Mouse (Mus musculus): ENCODE data around the gene Gm7945. TPM values are rescaled to one million over a fixed set of nuclear protein-coding genes. Genes with fewer than 3 reads are reported as not detected.

The Gm7945 gene
- polyA plus RNA-seq (2015; fragmentation: Nextera tagmentation; extraction: Ambion mirVana) = not detected in 2 replicates

GRCm38 (mm10) chr14:41386279-41386678 is at the start of gene Gm7945:
Gene Gm7945 (minus strand): TSS chr14:41386379.

GRCm38 (mm10) chr14:41408181-41408580 is 22.0 kb upstream of the Gm7945 start, which contains the start of gene Gm6482:
Gene Gm6482 (minus strand): TSS chr14:41408281.

GRCm38 (mm10) chr14:41348309-41348708 is 37.9 kb downstream of the Gm7945 start, which contains the start of gene Gm5798:
Gene Gm5798 (plus strand): TSS chr14:41348609.

Other genes starting within 250 kb of the Gm7945 start
- not detected in 2 replicates for gene Mbl1, start 234.9 kb downstream of the Gm7945 start, polyA plus RNA-seq (2015; fragmentation: Nextera tagmentation; extraction: Ambion mirVana)
- gene Sftpd, start 201.2 kb downstream of the Gm7945 start, polyA plus RNA-seq (2015; fragmentation: Nextera tagmentation; extraction: Ambion mirVana) = 0.33 TPM in 1 of 2 replicates, not detected in the other
- gene Gm2832, start 107.6 kb downstream of the Gm7945 start, polyA plus RNA-seq (2015; fragmentation: Nextera tagmentation; extraction: Ambion mirVana) = not detected in 2 replicates
- not detected in 2 replicates for gene Gm5798, start 37.8 kb downstream of the Gm7945 start, polyA plus RNA-seq (2015; fragmentation: Nextera tagmentation; extraction: Ambion mirVana)
- not detected in 2 replicates for gene Gm6482, start 21.9 kb upstream of the Gm7945 start, polyA plus RNA-seq (2015; fragmentation: Nextera tagmentation; extraction: Ambion mirVana)
- not detected in 2 replicates for gene Gm7954, start 67.1 kb upstream of the Gm7945 start, polyA plus RNA-seq (2015; fragmentation: Nextera tagmentation; extraction: Ambion mirVana)
- gene Gm3486, start 103.1 kb upstream of the Gm7945 start, polyA plus RNA-seq (2015; fragmentation: Nextera tagmentation; extraction: Ambion mirVana) = not detected in 2 replicates
- gene Gm7970, start 169.2 kb upstream of the Gm7945 start, polyA plus RNA-seq (2015; fragmentation: Nextera tagmentation; extraction: Ambion mirVana) = not detected in 2 replicates
- not detected in 2 replicates for gene 1700049E17Rik2, start 186.8 kb upstream of the Gm7945 start, polyA plus RNA-seq (2015; fragmentation: Nextera tagmentation; extraction: Ambion mirVana)
- not detected in 2 replicates for gene Gm3072, start 238.2 kb upstream of the Gm7945 start, polyA plus RNA-seq (2015; fragmentation: Nextera tagmentation; extraction: Ambion mirVana)

Measured in skeletal muscle tissue, postnatal 0 days (tissue).